Mouse (Mus musculus): Measurements from ENCODE around the gene Myh3. TPM values are rescaled to one million over a fixed set of nuclear protein-coding genes. Genes with fewer than 3 reads are reported as not detected.

Gene Myh3
- total and polyA plus RNA-seq, 2 experiments from 2014 or later, result 0.24 TPM

DNA sequence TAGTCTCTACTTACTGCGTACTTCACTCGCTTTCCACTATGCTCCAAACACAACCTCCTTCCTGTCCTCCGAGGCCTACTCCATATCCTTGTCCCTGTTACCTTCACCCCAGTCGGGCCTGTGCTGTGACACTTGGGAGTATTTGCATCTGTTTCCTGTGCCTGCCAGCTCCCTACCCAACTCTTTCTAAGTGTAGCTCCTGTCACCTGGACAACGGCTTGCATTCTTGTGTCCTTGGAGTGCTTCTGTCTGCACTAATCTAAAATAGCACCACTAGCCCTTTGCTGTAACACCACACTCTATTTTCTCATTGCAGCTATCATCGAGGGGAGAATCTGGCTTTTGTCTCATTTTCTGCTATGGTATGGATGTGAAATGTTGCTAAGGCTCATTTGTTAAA is 37.6 kb upstream of the Myh3 start:
- Histone ChIP-seq H3K9me3 (ENCODE audit: low read length) (no peaks in the 10 kb centered on the region), H3K9ac (no peak overlapping the region), H3K36me3 (ENCODE audit: insufficient read depth) (peaks cover 41% of the 10 kb centered on the region), H3K4me2 (ENCODE audit: low read depth) (no peak overlapping the region), H3K27me3 (ENCODE audit: insufficient read depth, low read length) (no peaks in the 10 kb centered on the region), H3K27ac (ENCODE audit: low read depth, low read length) (no peak overlapping the region), H3K4me1 (ENCODE audit: insufficient read depth) (no peaks in the 10 kb centered on the region), H3K4me3 (ENCODE audit: low read depth, low read length) (no peak overlapping the region)
- TF ChIP-seq CTCF (IDR thresholded peaks at IDR 0.05; ENCODE audit: low read depth), result no peak
- 96% methylated on average over 6 of the region's 6 CpGs for WGBS
- DNase-seq (no peak), ATAC-seq (no peak)

DNA sequence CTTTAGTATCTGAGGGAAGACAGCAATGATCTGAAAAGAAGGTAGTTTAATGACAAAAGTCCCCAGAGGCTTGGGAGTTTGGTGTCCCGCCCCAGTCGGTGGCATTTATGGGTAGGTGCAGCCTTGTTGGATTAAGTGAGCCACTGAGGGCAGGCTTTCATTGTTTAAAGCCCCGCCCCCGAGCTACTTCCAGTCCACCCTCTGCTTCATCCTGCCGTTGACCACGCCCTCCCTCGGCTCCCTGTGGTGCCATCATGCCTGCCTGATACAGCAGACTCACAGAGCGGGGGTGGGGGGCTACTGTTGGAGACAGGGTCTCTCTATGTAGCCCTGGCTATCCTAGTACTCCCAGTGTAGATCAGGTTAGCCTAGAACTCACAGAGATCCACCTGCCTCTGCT is 35.1 kb upstream of the Myh3 start:
- 35% methylated on average over 8 of the region's 8 CpGs for WGBS
- no peak overlapping the region for H3K9ac ChIP-seq
- H3K9me3 ChIP-seq (ENCODE audit: low read length), result no peaks in the 10 kb centered on the region
- no peak overlapping the region for H3K4me2 ChIP-seq (ENCODE audit: low read depth)
- no peak overlapping the region for H3K4me3 ChIP-seq (ENCODE audit: low read depth, low read length)
- no peaks in the 10 kb centered on the region for H3K4me1 ChIP-seq (ENCODE audit: insufficient read depth)
- ATAC-seq (no peak), DNase-seq (no peak)
- H3K36me3 ChIP-seq (ENCODE audit: insufficient read depth), result peaks cover 36% of the 10 kb centered on the region
- no peak for TF ChIP-seq CTCF (IDR thresholded peaks at IDR 0.05; ENCODE audit: low read depth)
- H3K27ac ChIP-seq (ENCODE audit: low read depth, low read length), result no peak overlapping the region
- no peaks in the 10 kb centered on the region for H3K27me3 ChIP-seq (ENCODE audit: insufficient read depth, low read length)

DNA sequence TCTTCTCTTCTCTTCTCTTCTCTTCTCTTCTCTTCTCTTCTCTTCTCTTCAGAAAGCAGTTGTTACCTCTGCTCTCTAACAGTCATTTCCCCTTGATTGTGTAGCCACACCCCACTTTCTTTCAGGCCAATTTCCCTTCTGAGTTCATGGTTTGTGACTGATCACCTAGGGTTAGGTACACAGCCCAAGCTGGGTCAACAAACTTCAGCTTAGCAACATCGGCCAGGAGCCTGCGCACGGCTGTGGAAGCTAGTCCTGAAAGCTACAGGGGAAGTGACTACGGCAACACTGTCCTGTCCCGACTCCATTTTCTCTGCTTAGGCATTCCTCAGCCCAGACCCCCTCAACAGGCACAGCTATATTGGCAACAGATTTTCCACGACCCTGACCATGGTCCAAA is 33.1 kb upstream of the Myh3 start:
- DNase-seq, result no peak
- TF ChIP-seq CTCF (IDR thresholded peaks at IDR 0.05; ENCODE audit: low read depth), result no peak
- Histone ChIP-seq H3K27me3 (ENCODE audit: insufficient read depth, low read length) (no peaks in the 10 kb centered on the region), H3K9ac (no peak overlapping the region), H3K9me3 (ENCODE audit: low read length) (no peaks in the 10 kb centered on the region), H3K36me3 (ENCODE audit: insufficient read depth) (peaks cover 25% of the 10 kb centered on the region), H3K4me2 (ENCODE audit: low read depth) (no peak overlapping the region), H3K27ac (ENCODE audit: low read depth, low read length) (no peak overlapping the region), H3K4me1 (ENCODE audit: insufficient read depth) (no peaks in the 10 kb centered on the region), H3K4me3 (ENCODE audit: low read depth, low read length) (no peak overlapping the region)
- ATAC-seq, result no peak
- WGBS, result 90% methylated on average over 6 of the region's 6 CpGs

DNA sequence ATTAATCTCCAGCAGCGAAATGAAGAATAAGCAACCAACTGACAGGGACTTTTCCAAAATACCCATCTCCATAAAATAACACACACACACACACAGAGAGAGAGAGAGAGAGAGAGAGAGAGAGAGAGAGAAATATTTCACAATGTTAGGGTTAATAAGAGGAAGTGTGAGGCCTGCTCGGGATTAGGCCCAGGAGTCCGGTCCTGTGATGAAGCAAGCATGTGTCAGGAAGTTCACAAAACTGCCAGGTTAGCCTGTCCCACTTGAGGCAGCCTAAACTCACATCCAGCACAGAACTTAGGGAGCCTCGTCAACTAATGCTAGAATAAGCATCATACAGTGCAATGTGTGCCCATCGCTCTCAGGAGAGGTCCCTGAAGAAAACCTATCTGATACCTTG is 30.9 kb upstream of the Myh3 start:
- no peak for ATAC-seq
- no peak for TF ChIP-seq CTCF (IDR thresholded peaks at IDR 0.05; ENCODE audit: low read depth)
- Histone ChIP-seq H3K36me3 (ENCODE audit: insufficient read depth) (peaks cover 4% of the 10 kb centered on the region; the same call in 1 of the 2 replicates), H3K27ac (ENCODE audit: low read depth, low read length) (no peak overlapping the region), H3K9ac (no peak overlapping the region), H3K4me2 (ENCODE audit: low read depth) (no peak overlapping the region), H3K4me3 (ENCODE audit: low read depth, low read length) (no peak overlapping the region), H3K4me1 (ENCODE audit: insufficient read depth) (no peaks in the 10 kb centered on the region), H3K9me3 (ENCODE audit: low read length) (no peaks in the 10 kb centered on the region), H3K27me3 (ENCODE audit: insufficient read depth, low read length) (no peaks in the 10 kb centered on the region)
- WGBS, result 90% methylated on average over 5 of the region's 5 CpGs
- DNase-seq, result no peak

DNA sequence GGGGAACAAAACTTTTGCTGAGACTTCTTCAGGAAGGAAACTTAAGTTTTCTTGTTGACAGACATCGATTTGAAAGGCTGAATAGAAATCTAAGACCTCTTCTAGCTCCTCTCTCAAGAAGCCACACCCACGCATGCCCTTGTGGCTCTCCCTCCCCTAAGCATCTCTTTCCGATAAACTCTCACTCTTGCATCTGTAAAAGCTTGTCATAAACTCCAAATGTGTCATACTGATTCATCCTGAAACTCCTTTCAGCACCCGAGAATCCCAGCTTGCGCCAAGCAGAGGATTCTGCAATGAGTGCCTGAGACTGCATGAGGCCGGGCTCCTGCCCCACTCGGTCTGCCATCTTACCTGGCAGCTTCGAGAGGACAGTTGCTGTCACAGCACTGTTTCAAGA is 29.6 kb upstream of the Myh3 start:
- H3K27me3 ChIP-seq (ENCODE audit: insufficient read depth, low read length), result no peaks in the 10 kb centered on the region
- ATAC-seq (no peak), DNase-seq (no peak)
- no peak overlapping the region for H3K4me2 ChIP-seq (ENCODE audit: low read depth)
- no peak overlapping the region for H3K9ac ChIP-seq
- no peak overlapping the region for H3K4me3 ChIP-seq (ENCODE audit: low read depth, low read length)
- no peak overlapping the region for H3K27ac ChIP-seq (ENCODE audit: low read depth, low read length)
- peaks cover 5% of the 10 kb centered on the region for H3K4me1 ChIP-seq (ENCODE audit: insufficient read depth)
- H3K9me3 ChIP-seq (ENCODE audit: low read length), result no peaks in the 10 kb centered on the region
- peaks cover 4% of the 10 kb centered on the region; the same call in 1 of the 2 replicates for H3K36me3 ChIP-seq (ENCODE audit: insufficient read depth)
- no peak for TF ChIP-seq CTCF (IDR thresholded peaks at IDR 0.05; ENCODE audit: low read depth)
- WGBS, result 91% methylated on average over 8 of the region's 8 CpGs

DNA sequence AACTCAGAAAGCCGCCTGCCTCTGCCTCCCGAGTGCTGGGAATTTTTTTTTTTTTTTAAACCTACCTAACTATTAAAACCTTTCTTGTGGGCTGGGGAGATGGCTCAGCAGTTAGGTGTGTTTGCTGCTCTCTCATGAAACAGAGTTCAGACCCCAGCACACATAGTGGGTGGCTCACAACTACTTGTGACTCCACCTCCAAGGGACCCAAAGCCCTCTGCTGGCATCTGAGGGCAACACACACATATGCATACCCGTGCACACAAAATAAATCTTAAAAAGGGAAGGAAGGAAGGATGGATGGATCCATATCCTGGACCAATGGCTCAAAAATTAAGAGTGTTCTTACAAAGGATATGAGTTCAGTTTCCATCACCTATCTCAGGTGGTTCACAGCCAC is 28.8 kb upstream of the Myh3 start:
- Histone ChIP-seq H3K4me2 (ENCODE audit: low read depth) (no peak overlapping the region), H3K4me3 (ENCODE audit: low read depth, low read length) (no peak overlapping the region), H3K27me3 (ENCODE audit: insufficient read depth, low read length) (no peaks in the 10 kb centered on the region), H3K4me1 (ENCODE audit: insufficient read depth) (peaks cover 8% of the 10 kb centered on the region), H3K36me3 (ENCODE audit: insufficient read depth) (peaks cover 4% of the 10 kb centered on the region; the same call in 1 of the 2 replicates), H3K27ac (ENCODE audit: low read depth, low read length) (no peak overlapping the region), H3K9ac (no peak overlapping the region), H3K9me3 (ENCODE audit: low read length) (no peaks in the 10 kb centered on the region)
- ATAC-seq, result no peak
- 86% methylated on average over 3 of the region's 3 CpGs for WGBS
- TF ChIP-seq CTCF (IDR thresholded peaks at IDR 0.05; ENCODE audit: low read depth), result no peak
- DNase-seq, result no peak

DNA sequence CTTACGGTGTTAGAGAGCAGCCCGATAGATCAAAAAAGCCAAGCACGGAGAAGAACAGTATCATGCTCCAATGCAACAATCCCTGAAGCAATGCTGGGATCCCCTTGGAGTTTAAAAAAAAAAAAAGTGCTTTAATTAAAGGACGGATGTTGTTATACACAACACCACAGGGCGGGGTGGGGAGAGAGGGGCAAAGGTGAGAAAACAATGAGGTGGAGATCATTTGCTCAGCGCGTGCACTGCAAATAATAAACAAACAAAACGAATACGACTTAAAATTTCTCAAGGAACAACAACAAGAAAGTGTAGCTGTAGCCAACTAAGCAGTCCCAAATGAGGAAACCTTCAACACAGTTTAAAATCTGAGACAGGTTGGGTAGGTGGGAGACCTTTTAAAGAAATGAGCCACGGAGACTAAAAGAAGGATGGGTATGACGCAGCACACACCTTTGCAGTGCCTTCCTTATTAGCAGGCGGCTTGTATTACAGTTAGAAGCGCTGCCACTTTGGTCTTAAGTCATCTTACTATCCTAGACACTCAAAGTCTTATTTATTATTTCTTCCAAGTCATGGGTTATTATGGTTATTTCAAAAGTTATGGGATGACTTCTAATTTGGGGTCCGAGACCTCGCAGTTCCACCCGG is 26.3 kb upstream of the Myh3 start:
- Histone ChIP-seq H3K4me2 (ENCODE audit: low read depth) (peak overlapping the region; percentile 58), H3K4me3 (ENCODE audit: low read depth, low read length) (peak overlapping the region; percentile 94), H3K36me3 (ENCODE audit: insufficient read depth) (peaks cover 14% of the 10 kb centered on the region), H3K4me1 (ENCODE audit: insufficient read depth) (peaks cover 8% of the 10 kb centered on the region), H3K9ac (peak overlapping the region; percentile 75), H3K27ac (ENCODE audit: low read depth, low read length) (peak overlapping the region; percentile 70; the same call in 1 of the 2 replicates), H3K27me3 (ENCODE audit: insufficient read depth, low read length) (no peaks in the 10 kb centered on the region), H3K9me3 (ENCODE audit: low read length) (no peaks in the 10 kb centered on the region)
- DNase-seq, result no peak
- WGBS, result 8% methylated on average over 16 of the region's 16 CpGs
- ATAC-seq, result peak; percentile 61; the same call in 1 of the 2 replicates
- TF ChIP-seq CTCF (IDR thresholded peaks at IDR 0.05; ENCODE audit: low read depth), result no peak
